Mouse (Mus musculus): ENCODE measurements around the gene Dennd1a.

DNA sequence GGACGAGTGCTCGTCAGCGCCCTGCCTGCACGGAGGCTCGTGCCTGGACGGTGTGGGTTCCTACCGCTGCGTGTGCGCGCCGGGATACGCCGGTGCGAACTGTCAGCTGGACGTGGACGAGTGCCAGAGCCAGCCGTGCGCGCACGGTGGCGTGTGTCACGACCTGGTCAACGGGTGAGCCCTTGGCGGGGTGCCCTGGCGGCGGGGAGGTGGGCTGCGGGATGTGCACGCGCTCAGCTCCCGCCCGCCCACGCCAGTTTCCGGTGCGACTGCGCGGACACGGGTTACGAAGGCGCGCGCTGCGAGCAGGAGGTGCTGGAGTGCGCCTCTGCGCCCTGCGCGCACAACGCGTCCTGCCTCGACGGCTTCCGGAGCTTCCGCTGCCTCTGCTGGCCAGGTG, 500.7 kb downstream of the Dennd1a start:
- TF ChIP-seq CTCF (conservative IDR thresholded peaks at IDR 0.05; ENCODE audit: low read length) (no peak), NANOG (IDR thresholded peaks at IDR 0.05; ENCODE audit: borderline replicate concordance, low read length) (no peak)
